Mouse (Mus musculus) cerebellum, adult 11 months (tissue): ENCODE results near the gene Gatb.

Source experiments
- DNase-seq: peaks from one replicate; pipeline ENCODE4 v3.0.0; 2022

Gatb gene

DNA sequence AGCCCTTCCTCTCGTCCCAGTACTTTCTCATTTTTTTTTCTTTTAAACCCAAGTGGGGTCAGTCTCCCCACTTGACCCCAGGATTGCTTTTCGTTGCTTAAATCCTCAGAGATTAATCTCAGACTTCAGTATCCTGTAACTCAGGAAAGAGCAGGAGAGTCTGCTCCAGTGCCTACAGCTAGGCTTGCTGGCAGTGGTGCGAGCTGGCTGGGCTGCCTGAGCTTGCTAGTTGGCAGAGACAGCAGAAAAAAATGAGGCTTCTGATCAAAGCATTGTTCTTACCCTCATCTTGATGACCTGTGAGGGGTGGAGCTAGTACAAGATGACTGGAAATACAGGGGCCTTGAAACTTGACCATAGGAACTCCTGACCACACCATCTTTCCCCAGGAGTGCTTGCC lies 20.5 kb downstream of the Gatb start:
- DNase-seq, result no peak

DNA sequence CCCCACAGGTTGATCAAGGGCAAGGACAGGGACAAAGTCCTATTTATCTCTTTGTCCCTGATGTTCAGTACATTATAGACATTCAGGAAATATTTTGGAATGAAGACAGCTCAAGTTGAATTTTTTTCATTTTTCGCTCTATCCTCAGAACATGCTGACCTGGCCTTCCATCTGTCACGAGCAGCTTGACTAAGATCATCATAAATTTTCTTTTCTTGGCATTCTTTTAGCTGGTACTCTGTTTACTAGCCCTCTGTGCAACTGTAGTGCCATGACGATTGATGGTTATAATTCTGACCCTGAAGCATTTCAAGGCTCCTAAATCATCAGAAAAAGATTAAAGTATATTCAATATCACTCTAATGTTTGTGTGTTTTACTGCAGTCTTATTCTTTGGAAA lies 25.6 kb downstream of the Gatb start:
- DNase-seq, result no peak

DNA sequence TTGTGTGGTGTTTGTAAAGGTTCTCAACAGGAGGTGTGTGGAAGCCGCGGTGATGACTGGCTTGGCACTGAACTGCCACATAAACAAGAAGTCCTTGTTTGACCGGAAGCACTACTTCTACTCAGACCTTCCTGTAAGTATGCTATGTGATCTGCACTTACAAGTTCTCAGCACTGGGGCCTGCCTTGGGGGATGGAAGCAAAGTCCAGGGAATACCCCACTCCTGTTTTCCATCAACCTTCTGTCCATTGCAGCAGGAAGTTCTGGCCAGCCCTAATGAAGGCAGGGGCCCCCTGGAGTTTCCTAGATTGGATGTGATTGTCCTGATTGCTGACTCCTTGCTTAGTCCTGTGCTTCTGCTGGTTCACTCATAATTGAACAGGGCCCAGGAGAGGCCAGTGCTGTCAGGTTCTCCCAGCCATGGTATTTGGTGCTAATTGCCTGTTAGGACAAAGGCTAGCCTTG lies 28.0 kb downstream of the Gatb start:
- DNase-seq, result peak; percentile 43

- DNase-seq, result no peak
Observed at GRCm38 (mm10) chr3:85603811-85604210, 29.9 kb downstream of the Gatb start.

- no peak for DNase-seq
Observed at GRCm38 (mm10) chr3:85606912-85607311, 33.0 kb downstream of the Gatb start.

DNA sequence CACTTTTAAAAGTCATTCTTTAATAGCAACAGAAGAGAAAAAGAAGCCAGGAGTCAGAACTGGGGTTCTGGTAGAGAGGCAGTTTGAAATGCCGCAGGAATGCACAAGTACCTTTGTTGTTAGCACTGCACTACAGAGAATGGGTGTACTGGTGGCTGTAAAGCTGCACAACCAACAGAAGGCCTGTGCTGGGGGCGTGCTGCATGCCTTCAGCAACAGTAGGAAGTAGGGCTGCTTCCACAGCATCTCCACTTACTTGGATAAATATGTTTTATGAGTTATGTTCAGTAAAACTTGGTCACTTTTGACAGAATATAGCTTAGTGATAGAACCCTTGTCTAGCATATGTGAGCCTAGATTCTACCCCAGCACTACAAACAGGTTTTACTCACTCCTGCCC lies 33.8 kb downstream of the Gatb start:
- no peak for DNase-seq

GRCm38 (mm10) chr3:85616389-85616788 lies 42.5 kb downstream of the Gatb start:
- no peak for DNase-seq

- DNase-seq, result no peak
Observed at GRCm38 (mm10) chr3:85618885-85619284, 45.0 kb downstream of the Gatb start.

DNA sequence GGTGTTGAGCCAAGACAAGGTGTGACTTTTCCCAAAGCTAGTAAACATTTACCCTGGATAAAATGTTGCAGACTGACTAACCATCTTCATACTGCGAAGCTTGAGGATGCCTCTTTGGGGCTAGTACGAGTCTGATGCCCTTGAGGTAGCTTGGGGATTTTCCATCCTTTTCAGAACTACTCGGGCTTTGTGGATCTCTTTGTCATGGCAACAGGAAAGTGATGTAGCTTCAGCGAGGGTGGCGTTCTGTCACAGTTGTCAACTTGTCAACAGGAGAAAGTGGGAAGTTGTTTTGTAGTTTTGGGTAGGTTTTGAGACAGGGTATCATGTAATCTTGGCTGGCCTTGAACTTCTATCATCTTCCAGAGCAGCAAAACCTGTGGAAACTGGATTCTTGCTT lies 45.4 kb downstream of the Gatb start:
- no peak for DNase-seq

DNA sequence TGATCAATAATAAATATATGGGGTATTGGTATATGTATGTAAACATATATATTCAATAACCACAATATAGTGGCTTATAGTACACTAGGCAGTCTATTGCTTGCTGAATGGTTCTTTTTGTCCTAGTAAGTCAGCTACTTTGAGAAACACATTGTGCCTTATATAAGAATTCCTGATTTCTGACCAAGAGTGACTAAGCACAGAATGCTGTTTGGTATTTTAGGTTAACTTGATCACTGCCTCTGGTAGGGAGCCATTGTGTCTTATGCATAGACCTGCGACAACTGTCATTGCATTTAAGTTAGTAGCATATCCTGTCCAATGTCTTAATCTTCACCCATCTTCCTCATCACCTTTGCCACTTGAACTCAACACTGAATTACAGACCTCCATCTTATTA lies 45.8 kb downstream of the Gatb start:
- no peak for DNase-seq

- no peak for DNase-seq
Observed at GRCm38 (mm10) chr3:85629895-85630510, 56.1 kb downstream of the Gatb start.

- DNase-seq, result no peak
Observed at GRCm38 (mm10) chr3:85633733-85634132, 59.8 kb downstream of the Gatb start.

GRCm38 (mm10) chr3:85634389-85635125 lies 60.6 kb downstream of the Gatb start:
- no peak for DNase-seq

- DNase-seq, result no peak
Observed at GRCm38 (mm10) chr3:85635126-85635419, 61.2 kb downstream of the Gatb start.

DNA sequence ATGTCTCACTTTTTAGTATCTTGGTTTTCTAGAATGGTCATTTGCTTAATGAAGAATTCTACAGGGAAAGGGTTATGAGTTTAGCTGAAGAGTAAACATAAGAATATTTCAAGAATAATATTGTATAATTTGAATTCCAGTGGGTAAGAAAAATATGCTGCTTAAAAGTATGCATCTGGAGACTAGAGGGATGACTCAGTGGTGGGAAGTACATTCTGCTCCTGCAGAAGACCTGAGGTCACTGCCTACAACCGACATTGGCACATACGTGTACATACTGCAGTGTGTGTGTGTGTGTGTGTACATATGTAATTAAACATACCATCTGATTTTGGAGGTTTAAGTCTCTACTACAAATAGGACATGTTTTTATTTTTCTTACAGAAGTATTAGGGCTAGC lies 61.7 kb downstream of the Gatb start:
- no peak for DNase-seq

GRCm38 (mm10) chr3:85636716-85637447 lies 63.0 kb downstream of the Gatb start:
- DNase-seq, result no peak

- no peak for DNase-seq
Observed at GRCm38 (mm10) chr3:85641751-85642150, 67.8 kb downstream of the Gatb start.

- DNase-seq, result no peak
Observed at GRCm38 (mm10) chr3:85644814-85645213, 70.9 kb downstream of the Gatb start.

GRCm38 (mm10) chr3:85645517-85646004 lies 71.6 kb downstream of the Gatb start:
- no peak for DNase-seq

GRCm38 (mm10) chr3:85649176-85649575 lies 75.3 kb downstream of the Gatb start:
- peak; percentile 65 for DNase-seq

- DNase-seq, result no peak
Observed at GRCm38 (mm10) chr3:85652727-85653665, 79.1 kb downstream of the Gatb start.

- no peak for DNase-seq
Observed at GRCm38 (mm10) chr3:85655538-85655937, 81.6 kb downstream of the Gatb start.

GRCm38 (mm10) chr3:85659681-85660080 lies 85.8 kb downstream of the Gatb start:
- DNase-seq, result peak; percentile 37
